Mouse (Mus musculus) heart, embryonic 11.5 days (tissue): Measurements from ENCODE around the gene Pou3f3. TPM values are rescaled to one million over a fixed set of nuclear protein-coding genes. Genes with fewer than 3 reads are reported as not detected.

Source experiments
- ATAC-seq: fragments of 200-750 bp; cut with Nextera tagmentation; replicated peaks from 2 replicates; pipeline ENCODE4 v1.8.0; 2017; ENCODE audit warnings: moderate library complexity; ENCODE audit not compliant: insufficient number of reproducible peaks, low FRiP score, low TSS enrichment
- H3K27ac ChIP-seq: fragments of 300-500 bp; sonication (generic); 2 replicates; pipeline ENCODE4 v1.5.1; 2014; ENCODE audit warnings: mild to moderate bottlenecking, low read depth, low read length
- H3K27me3 ChIP-seq: fragments of 300-500 bp; sonication (generic); 2 replicates; pipeline ENCODE4 v1.6.1; 2014; ENCODE audit warnings: mild to moderate bottlenecking, low read length, mixed read lengths; ENCODE audit not compliant: control insufficient read depth, insufficient read depth
- H3K36me3 ChIP-seq: fragments of 300-500 bp; sonication (generic); 2 replicates; pipeline ENCODE4 v1.6.1; 2014; ENCODE audit warnings: mild to moderate bottlenecking, low read length, moderate library complexity, mixed read lengths; ENCODE audit not compliant: control insufficient read depth, insufficient read depth
- H3K4me1 ChIP-seq: fragments of 300-500 bp; sonication (generic); 2 replicates; pipeline ENCODE4 v1.6.1; 2014; ENCODE audit warnings: low read length; ENCODE audit not compliant: control insufficient read depth, insufficient read depth
- H3K4me2 ChIP-seq: fragments of 300-500 bp; sonication (generic); 2 replicates; pipeline ENCODE4 v1.6.1; 2014; ENCODE audit warnings: mild to moderate bottlenecking, moderate library complexity
- H3K4me3 ChIP-seq: fragments of 300-500 bp; sonication (generic); 2 replicates; pipeline ENCODE4 v1.5.1; 2014; ENCODE audit warnings: low read depth, low read length
- H3K9ac ChIP-seq: fragments of 300-500 bp; sonication (generic); 2 replicates; pipeline ENCODE4 v1.6.1; 2014; ENCODE audit warnings: mild to moderate bottlenecking, low read depth, low read length, moderate library complexity
- H3K9me3 ChIP-seq: fragments of 300-500 bp; sonication (generic); replicated peaks from 2 replicates; pipeline ENCODE4 v1.6.1; 2016; ENCODE audit warnings: low read length; ENCODE audit not compliant: control insufficient read depth
- WGBS: fragments of 180-500 bp; shearing (Covaris S2); extraction: QIAGEN DNeasy Blood & Tissue Kit; methylation state at CpG from one replicate; pipeline ENCODE4 v1.1.7; 2014; ENCODE audit not compliant: insufficient replicate concordance; 5-methylcytosine and 5-hydroxymethylcytosine counted together
- polyA plus RNA-seq: library from polyadenylated mRNA; unstranded; fragments of >200 nt; fragmentation: Nextera tagmentation; extraction: Ambion mirVana; gene quantifications from 2 replicates; pipeline ENCODE4 v1.2.1, GENCODE M21; 2014

Gene Pou3f3
- polyA plus RNA-seq, 1 experiment from 2014 or later = 0.19 TPM

- Histone ChIP-seq H3K4me1 (no peaks in the 10 kb centered on the region), H3K27ac (no peak overlapping the region), H3K4me2 (no peak overlapping the region), H3K9ac (no peak overlapping the region), H3K36me3 (no peaks in the 10 kb centered on the region), H3K9me3 (no peaks in the 10 kb centered on the region), H3K4me3 (no peak overlapping the region), H3K27me3 (peaks cover 77% of the 10 kb centered on the region)
- 12% methylated on average over 2 of the region's 2 CpGs for WGBS
- no peak for ATAC-seq
Observed at GRCm38 (mm10) chr1:42710995-42711394, 15.4 kb downstream of the Pou3f3 start.

GRCm38 (mm10) chr1:42711456-42712310 lies 16.1 kb downstream of the Pou3f3 start:
- peaks cover 76% of the 10 kb centered on the region for H3K27me3 ChIP-seq
- no peaks in the 10 kb centered on the region for H3K36me3 ChIP-seq
- no peak for ATAC-seq
- 5% methylated on average over 8 of the region's 8 CpGs for WGBS
- no peak overlapping the region for H3K9ac ChIP-seq
- no peaks in the 10 kb centered on the region for H3K4me1 ChIP-seq
- H3K27ac ChIP-seq = no peak overlapping the region
- no peaks in the 10 kb centered on the region for H3K9me3 ChIP-seq
- H3K4me2 ChIP-seq = no peak overlapping the region
- no peak overlapping the region for H3K4me3 ChIP-seq

GRCm38 (mm10) chr1:42712311-42712690 lies 16.7 kb downstream of the Pou3f3 start:
- Histone ChIP-seq H3K27ac (no peak overlapping the region), H3K36me3 (no peaks in the 10 kb centered on the region), H3K9ac (no peak overlapping the region), H3K4me1 (no peaks in the 10 kb centered on the region), H3K9me3 (no peaks in the 10 kb centered on the region), H3K4me2 (no peak overlapping the region), H3K4me3 (no peak overlapping the region), H3K27me3 (peaks cover 71% of the 10 kb centered on the region)
- 8% methylated on average over 4 of the region's 4 CpGs for WGBS
- ATAC-seq = no peak

- Histone ChIP-seq H3K36me3 (no peaks in the 10 kb centered on the region), H3K9ac (0 out of 2 replicates have a peak overlapping the region, but pooled peaks have one; percentile 2)
- ATAC-seq = no peak
Observed at GRCm38 (mm10) chr1:42713104-42713932, 17.8 kb downstream of the Pou3f3 start.

GRCm38 (mm10) chr1:42714016-42714931 lies 18.7 kb downstream of the Pou3f3 start:
- Histone ChIP-seq H3K9me3 (no peaks in the 10 kb centered on the region), H3K27ac (no peak overlapping the region), H3K4me3 (peak overlapping the region; percentile 38), H3K36me3 (no peaks in the 10 kb centered on the region), H3K4me1 (no peaks in the 10 kb centered on the region), H3K27me3 (peaks cover 57% of the 10 kb centered on the region), H3K4me2 (peak overlapping the region; percentile 89), H3K9ac (no peak overlapping the region)
- peak; percentile 37 for ATAC-seq
- WGBS = 1% methylated on average over 27 of the region's 31 CpGs

More at GRCm38 (mm10) chr1:42713104-42713932, 17.8 kb downstream of the Pou3f3 start:
- H3K27ac ChIP-seq = no peak overlapping the region
- H3K27me3 ChIP-seq = peaks cover 60% of the 10 kb centered on the region
- no peaks in the 10 kb centered on the region for H3K9me3 ChIP-seq
- peak overlapping the region; percentile 89 for H3K4me2 ChIP-seq
- H3K4me3 ChIP-seq = peak overlapping the region; percentile 38
- under 1% methylated on average over 46 of the region's 46 CpGs for WGBS
- H3K4me1 ChIP-seq = no peaks in the 10 kb centered on the region

- no peak for ATAC-seq
- Histone ChIP-seq H3K9me3 (no peaks in the 10 kb centered on the region), H3K4me3 (no peak overlapping the region), H3K9ac (no peak overlapping the region), H3K4me1 (no peaks in the 10 kb centered on the region), H3K27me3 (peaks cover 32% of the 10 kb centered on the region), H3K36me3 (no peaks in the 10 kb centered on the region), H3K27ac (no peak overlapping the region), H3K4me2 (no peak overlapping the region)
- WGBS = 19% methylated on average over 5 of the region's 5 CpGs
Observed at GRCm38 (mm10) chr1:42718549-42718948, 23.0 kb downstream of the Pou3f3 start.

GRCm38 (mm10) chr1:42721353-42721752 lies 25.8 kb downstream of the Pou3f3 start:
- Histone ChIP-seq H3K4me3 (no peak overlapping the region), H3K9me3 (no peaks in the 10 kb centered on the region), H3K9ac (no peak overlapping the region), H3K27me3 (peaks cover 12% of the 10 kb centered on the region), H3K36me3 (no peaks in the 10 kb centered on the region), H3K4me2 (no peak overlapping the region), H3K4me1 (no peaks in the 10 kb centered on the region), H3K27ac (no peak overlapping the region)
- no peak for ATAC-seq
- 61% methylated on average over 5 of the region's 5 CpGs for WGBS

GRCm38 (mm10) chr1:42723769-42724300 lies 28.3 kb downstream of the Pou3f3 start:
- H3K4me3 ChIP-seq = no peak overlapping the region
- H3K9me3 ChIP-seq = no peaks in the 10 kb centered on the region
- WGBS = 80% methylated on average over 1 of the region's 1 CpGs
- no peak overlapping the region for H3K9ac ChIP-seq
- no peaks in the 10 kb centered on the region for H3K36me3 ChIP-seq
- no peak overlapping the region for H3K4me2 ChIP-seq
- no peaks in the 10 kb centered on the region for H3K4me1 ChIP-seq
- no peak for ATAC-seq
- H3K27me3 ChIP-seq = peaks cover 10% of the 10 kb centered on the region
- no peak overlapping the region for H3K27ac ChIP-seq
